Mouse (Mus musculus) adrenal gland, postnatal 25 days (tissue): ENCODE measurements around the gene Jmjd8. TPM values are rescaled to one million over a fixed set of nuclear protein-coding genes. Genes with fewer than 3 reads are reported as not detected.

Experiments used
- DNase-seq: peaks from one replicate; pipeline ENCODE4 v3.0.0; 2021; ENCODE audit warnings: mixed read lengths
- microRNA-seq, 2 experiments: library from miRNA; unstranded; fragments of <30 nt; microRNA quantifications; one replicate each; pipeline ENCODE4 v1.2.0; 2021
- total RNA-seq: library from RNA; stranded (reverse); gene quantifications from 2 replicates; pipeline ENCODE4 v1.2.3, GENCODE M21; 2021

Jmjd8 gene
- total RNA-seq, 1 experiment from 2014 or later: 104 TPM

GRCm38 (mm10) chr17:25879750-25880149 lies 51.1 kb downstream of the Jmjd8 start:
- no peak for DNase-seq

DNA sequence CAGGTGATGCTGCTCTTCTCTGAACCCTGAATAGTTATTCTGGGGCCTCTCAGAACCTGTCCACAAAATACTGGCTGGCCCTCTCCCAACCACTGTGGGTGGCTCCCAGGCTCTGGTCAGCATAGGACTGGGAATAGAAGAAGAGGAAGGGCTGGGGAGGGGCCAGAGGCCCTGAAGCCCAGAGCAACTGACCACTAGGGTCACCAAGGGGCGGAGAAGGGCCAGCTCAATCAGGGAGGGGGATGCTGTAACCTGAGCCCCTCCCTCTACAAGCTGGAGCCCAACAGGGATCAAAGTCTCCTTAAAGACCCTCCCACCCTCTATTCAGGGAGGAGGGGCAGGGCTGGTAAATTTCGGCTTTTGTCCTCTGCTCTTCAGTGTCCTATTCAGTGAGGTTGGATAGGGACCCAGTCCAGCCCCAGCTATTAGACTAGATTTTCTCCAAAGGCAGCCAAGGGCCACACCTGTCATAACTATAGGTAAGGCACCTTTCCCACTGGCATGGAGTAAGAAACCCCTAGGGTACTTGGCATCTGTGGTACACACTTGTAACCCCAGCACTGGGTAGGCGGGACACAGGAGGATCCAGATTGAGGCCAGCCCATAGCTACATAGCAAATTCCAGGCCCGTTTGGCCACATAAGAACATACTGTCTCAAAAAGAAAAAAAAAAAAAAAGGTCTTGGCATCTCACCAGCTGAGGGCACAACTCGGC lies 51.7 kb downstream of the Jmjd8 start, which contains the start of gene Wfikkn1:
Gene Wfikkn1, minus strand, starts transcription at position 663 of the 715 bp plus-strand sequence.
- no peak for DNase-seq

- no peak for DNase-seq
Measured at GRCm38 (mm10) chr17:25880913-25881641, 52.4 kb downstream of the Jmjd8 start.

Small RNA genes lying within 50 kb of the gene (microRNA-seq; reads per million reads assigned to microRNA genes)
- gene Mir3082 (1.7 to 2.5 reads per million in 2 experiments), gene Mir6966 (0 to 0.69 reads per million in 2 experiments)

Other genes starting within 250 kb of the Jmjd8 start
- gene Lmf1, start 249.8 kb upstream of the Jmjd8 start, total RNA-seq: 41.0 and 41.5 TPM in 2 replicates
- not detected in 2 replicates for gene Gng13, start 111.7 kb upstream of the Jmjd8 start, total RNA-seq
- gene Chtf18, start 101.4 kb upstream of the Jmjd8 start, total RNA-seq: 6.3 and 7.8 TPM in 2 replicates
- gene Rpusd1, start 101.2 kb upstream of the Jmjd8 start, total RNA-seq: 14.1 and 14.6 TPM in 2 replicates
- gene Mslnl, start 92.8 kb upstream of the Jmjd8 start, total RNA-seq: not detected in 2 replicates
- 2.2 and 3.7 TPM in 2 replicates for gene Msln, start 74.5 kb upstream of the Jmjd8 start, total RNA-seq
- 31.6 and 31.8 TPM in 2 replicates for gene Narfl, start 55.1 kb upstream of the Jmjd8 start, total RNA-seq
- 22.6 and 43.5 TPM in 2 replicates for gene Haghl, start 43.2 kb upstream of the Jmjd8 start, total RNA-seq
- not detected in 2 replicates for gene Ccdc78, start 42.3 kb upstream of the Jmjd8 start, total RNA-seq
- gene Fam173a, start 36.0 kb upstream of the Jmjd8 start, total RNA-seq: 84.7 and 102 TPM in 2 replicates
- not detected in 2 replicates for gene AC134908.4, start 33.2 kb upstream of the Jmjd8 start, total RNA-seq
- 22.1 and 25.5 TPM in 2 replicates for gene Metrn, start 31.7 kb upstream of the Jmjd8 start, total RNA-seq
- 35.5 and 40.7 TPM in 2 replicates for gene Fbxl16, start 19.8 kb upstream of the Jmjd8 start, total RNA-seq
- 24.9 and 25.4 TPM in 2 replicates for gene Wdr24, start 5.2 kb upstream of the Jmjd8 start, total RNA-seq
- 182 and 205 TPM in 2 replicates for gene Stub1, start 4.5 kb downstream of the Jmjd8 start, total RNA-seq
- gene Rhbdl1, start 8.4 kb downstream of the Jmjd8 start, total RNA-seq: 15.4 and 20.2 TPM in 2 replicates
- gene Gm20683, start 12.9 kb downstream of the Jmjd8 start, total RNA-seq: 12.8 and 26.6 TPM in 2 replicates
- gene Rhot2, start 16.0 kb downstream of the Jmjd8 start, total RNA-seq: 124 and 130 TPM in 2 replicates
- gene Wdr90, start 32.6 kb downstream of the Jmjd8 start, total RNA-seq: 26.7 and 28.0 TPM in 2 replicates
- gene Mcrip2, start 39.9 kb downstream of the Jmjd8 start, total RNA-seq: 479 and 493 TPM in 2 replicates
- gene Mettl26, start 46.2 kb downstream of the Jmjd8 start, total RNA-seq: 116 and 144 TPM in 2 replicates
- 2.7 and 3.3 TPM in 2 replicates for gene Wfikkn1, start 52.0 kb downstream of the Jmjd8 start, total RNA-seq
- gene Rab40c, start 90.9 kb downstream of the Jmjd8 start, total RNA-seq: 33.0 and 36.9 TPM in 2 replicates
- 110 and 113 TPM in 2 replicates for gene Pigq, start 116.1 kb downstream of the Jmjd8 start, total RNA-seq
- gene Nhlrc4, start 116.1 kb downstream of the Jmjd8 start, total RNA-seq: not detected in 2 replicates
- gene A930017K11Rik, start 123.7 kb downstream of the Jmjd8 start, total RNA-seq: not detected in 2 replicates
- 22.8 and 24.5 TPM in 2 replicates for gene Capn15, start 156.9 kb downstream of the Jmjd8 start, total RNA-seq
- gene Rab11fip3, start 240.7 kb downstream of the Jmjd8 start, total RNA-seq: 22.7 and 25.2 TPM in 2 replicates